Mouse (Mus musculus) heart, adult 8-10 months (tissue): ENCODE results near the gene Kcnd2. TPM values are rescaled to one million over a fixed set of nuclear protein-coding genes. Genes with fewer than 3 reads are reported as not detected.

Experiments used
- DNase-seq: peaks from one replicate; pipeline ENCODE4 v3.0.0; 2022; ENCODE audit warnings: low spot score
- total RNA-seq, 4 experiments: library from RNA; stranded (reverse); gene quantifications; 2 replicates each; pipeline ENCODE4 v1.2.4; 2022

Gene Kcnd2
- total RNA-seq, 4 experiments from 2014 or later: 13.6 to 16.7 (median 14.6) TPM

DNA sequence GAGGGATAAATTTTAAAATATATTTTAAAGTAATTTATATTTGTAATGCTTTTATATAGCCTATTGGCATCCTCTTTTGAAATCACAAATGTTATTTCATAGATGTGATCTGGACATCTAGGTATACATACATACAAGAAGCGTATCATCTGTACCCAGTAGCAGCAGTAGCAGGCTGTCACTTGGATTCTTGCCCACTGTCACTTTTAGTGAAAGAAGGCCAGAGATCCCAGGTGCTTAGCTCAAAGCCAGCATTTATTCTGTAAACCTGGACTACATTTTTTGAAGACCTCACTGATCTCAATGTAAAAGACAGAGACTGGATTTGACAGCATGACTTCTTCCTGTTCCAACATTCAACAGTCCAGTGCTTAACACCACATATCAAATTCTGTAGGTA lies 471.1 kb downstream of the Kcnd2 start:
- no peak for DNase-seq

DNA sequence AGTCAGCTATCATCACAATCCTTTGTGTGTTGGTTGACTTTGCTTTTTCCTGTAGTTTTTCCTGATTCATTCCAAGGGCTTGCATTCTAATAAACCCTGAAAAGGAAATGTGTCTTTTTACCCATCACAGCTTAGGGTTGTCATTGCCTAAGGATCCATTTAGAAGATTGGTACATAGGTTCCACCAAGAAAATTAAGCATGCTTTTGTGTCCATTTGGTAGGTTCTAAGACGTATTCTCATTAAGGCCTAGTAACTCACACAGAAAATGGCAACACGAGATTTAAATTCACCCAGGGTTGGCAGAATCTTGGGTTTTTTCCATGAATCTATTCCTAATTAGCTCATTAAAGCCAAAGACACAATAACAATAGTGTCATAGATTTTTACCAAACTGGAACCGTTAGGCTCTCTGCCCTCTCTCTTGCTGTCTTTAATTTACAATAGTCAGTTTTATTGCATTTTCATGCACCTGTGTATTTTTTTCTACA lies 477.6 kb downstream of the Kcnd2 start:
- DNase-seq: no peak

DNA sequence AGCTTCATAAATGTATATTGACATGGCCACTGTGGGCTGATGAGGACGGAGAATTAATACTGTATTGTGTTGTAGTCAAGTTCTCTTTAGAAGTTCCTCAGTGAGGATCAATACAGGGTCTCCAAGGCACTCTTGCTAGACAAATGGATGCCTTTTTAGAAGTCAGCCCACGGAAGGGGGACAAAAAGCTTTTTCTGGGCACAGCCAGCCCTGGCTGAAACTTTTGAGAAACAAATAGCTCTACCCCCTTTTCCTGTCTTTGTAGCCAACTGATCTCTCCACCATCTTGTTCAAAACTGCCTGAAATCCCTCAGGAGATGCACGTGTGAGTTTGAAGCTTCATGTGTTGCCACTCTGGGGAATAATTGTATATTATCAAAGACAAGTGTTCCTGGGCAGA lies 482.3 kb downstream of the Kcnd2 start:
- DNase-seq: no peak

DNA sequence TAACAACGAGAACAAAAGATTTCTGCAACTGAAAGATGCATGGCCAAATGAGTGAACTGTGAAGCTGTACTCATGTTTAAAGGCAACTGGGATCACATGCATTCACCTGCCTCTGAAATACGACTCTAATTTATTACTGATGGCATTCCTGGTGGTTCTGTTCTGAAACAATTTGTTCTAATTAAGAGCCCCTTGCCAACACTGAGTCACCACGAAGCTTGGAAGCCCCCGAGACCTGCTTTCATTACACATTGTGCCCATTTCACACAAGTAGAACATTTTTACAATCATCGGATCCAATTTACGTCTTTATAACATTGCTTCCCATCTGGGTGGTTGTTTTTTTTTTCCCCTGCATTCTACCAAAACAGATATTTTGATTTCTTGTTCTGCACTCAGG lies 485.8 kb downstream of the Kcnd2 start:
- DNase-seq: no peak

DNA sequence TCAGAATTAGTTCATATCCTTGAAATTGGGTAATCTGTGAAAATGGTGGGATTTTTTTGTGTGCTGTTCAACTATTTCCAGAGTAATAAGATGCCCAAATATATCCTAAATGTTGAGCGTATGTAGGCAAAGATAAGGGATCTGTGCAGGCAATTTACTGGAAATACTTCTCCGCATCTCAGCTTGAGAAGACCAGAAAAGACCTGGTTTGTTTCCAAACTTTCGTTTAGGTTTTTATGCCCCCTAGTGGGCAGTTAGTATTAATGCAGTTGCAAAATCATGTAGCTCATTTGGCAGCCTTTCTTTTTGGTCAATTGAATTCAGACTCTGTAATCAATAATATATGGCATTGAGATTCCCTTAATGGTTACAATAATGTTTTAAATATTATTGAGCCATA lies 493.9 kb downstream of the Kcnd2 start:
- peak; percentile 10 for DNase-seq

DNA sequence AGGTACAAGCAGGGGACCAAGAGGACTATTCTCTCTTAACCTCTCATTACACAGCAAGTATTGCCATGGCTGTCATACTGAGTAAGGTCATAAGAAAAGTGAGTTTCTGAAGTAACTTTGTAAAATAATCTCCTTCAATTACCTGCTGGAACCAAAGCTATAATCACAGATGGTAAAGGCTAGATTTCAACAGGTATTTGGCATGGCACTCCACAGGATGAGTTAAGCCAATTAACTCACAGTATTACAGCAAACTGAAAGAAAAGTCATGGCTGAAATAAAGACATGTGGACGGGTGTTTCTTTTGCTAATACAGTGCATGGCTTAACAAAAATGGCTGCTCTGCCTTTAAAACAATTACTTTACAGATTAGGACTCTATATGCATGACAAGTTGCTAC lies 503.8 kb downstream of the Kcnd2 start:
- no peak for DNase-seq

DNA sequence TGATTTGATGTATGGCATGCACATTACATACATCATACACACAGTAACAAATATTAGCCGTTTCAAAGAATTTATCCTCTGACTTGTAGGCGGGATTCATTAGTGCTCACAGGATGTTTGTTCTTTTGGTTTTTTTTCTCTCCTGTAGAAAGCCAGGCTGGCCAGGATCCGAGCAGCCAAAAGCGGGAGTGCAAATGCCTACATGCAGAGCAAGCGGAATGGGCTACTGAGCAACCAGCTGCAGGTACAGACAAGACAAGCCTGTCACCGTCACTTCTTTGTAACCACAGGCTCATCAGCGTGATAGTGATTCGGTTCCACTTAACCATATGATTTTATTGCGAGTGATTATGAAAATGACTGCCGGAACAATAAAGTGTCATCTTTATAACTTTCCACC lies 506.9 kb downstream of the Kcnd2 start:
- no peak for DNase-seq

DNA sequence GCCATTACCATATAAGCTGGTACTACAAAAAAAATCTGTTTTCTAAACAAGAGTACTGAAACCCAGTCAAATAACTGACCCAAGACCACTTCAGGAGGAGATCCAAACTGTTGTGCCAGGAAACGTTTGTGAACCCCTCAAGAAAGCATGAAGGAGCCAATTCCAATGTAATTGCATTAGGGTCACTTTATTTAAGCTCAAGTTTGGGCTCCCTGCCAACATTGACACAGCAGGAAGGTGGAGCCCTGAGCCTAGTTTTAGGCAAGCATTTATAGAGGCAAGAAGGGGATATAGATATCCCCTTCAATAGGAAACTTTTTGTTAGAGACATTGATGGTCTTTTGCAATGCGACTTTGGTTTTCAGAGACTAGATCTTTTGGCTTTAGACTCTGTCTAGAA lies 525.3 kb downstream of the Kcnd2 start:
- no peak for DNase-seq

DNA sequence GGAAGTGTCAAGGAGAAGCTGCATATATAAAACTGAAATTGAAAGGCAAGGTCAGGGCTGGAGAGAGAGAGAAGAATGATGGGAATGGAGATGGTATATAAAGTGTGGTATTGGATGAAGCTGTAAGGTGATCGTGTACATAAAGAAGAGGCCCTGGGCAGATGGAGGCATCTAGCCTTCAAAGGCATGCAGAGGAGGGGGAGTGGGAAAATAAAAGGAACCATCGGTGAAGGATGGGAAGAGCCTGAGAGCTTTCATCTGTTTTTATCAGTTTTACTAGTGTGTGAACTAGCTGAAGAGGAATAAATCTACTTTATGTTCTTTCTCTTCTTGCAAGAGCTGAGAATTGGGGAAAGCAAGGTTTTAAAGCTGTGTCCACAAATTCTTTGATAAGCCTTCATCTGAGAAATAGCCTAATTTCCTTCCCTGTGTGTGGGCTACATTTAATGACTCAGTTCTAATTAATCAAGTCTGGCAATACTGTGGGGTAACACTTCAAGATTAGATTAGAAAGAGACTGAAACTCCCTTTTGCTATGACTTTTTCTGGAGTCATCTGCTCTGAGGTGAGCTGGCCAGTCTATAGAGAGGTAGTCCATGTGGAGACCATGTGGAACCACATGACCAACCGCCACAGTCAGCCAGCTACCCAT lies 529.4 kb downstream of the Kcnd2 start:
- no peak for DNase-seq

DNA sequence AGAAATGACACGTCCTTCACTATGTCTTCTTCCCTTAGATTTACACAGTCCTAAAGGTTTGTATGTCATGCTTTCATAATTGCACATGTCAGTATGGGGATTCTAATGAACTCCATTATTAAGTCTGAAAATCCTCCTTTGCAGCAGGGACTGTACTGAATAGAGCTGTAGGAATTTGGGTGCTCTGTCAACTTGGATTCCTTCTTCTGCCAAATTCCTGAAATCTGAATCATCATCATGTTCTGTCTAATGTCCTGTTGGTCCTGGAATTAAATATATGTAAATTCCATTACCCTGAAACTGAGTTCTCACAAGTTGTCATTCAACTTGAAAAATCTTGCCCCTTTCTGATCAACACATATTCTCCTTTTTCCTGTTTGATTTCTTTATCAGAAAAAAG lies 532.2 kb downstream of the Kcnd2 start:
- no peak for DNase-seq

DNA sequence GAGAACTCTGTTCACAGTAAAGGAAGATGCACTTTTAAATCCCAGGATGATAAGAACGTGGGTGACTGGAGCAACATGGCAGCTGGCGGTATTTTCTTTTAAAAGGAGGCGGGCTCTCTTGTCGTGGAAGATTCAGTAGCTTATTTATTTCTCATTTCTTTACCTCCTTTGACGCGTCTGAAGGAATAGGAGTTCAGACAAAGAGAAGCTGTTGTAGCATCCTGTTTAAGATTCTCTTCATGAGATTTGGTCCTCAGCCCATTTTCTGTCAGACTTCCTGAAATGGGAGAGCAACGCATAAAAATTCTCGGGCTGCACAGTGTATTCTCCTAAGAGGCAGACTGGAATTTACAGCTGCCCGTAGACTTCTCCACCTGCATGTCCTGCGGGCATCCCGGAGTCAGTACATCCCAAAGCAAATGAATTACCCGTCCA lies 552.5 kb downstream of the Kcnd2 start:
- no peak for DNase-seq

DNA sequence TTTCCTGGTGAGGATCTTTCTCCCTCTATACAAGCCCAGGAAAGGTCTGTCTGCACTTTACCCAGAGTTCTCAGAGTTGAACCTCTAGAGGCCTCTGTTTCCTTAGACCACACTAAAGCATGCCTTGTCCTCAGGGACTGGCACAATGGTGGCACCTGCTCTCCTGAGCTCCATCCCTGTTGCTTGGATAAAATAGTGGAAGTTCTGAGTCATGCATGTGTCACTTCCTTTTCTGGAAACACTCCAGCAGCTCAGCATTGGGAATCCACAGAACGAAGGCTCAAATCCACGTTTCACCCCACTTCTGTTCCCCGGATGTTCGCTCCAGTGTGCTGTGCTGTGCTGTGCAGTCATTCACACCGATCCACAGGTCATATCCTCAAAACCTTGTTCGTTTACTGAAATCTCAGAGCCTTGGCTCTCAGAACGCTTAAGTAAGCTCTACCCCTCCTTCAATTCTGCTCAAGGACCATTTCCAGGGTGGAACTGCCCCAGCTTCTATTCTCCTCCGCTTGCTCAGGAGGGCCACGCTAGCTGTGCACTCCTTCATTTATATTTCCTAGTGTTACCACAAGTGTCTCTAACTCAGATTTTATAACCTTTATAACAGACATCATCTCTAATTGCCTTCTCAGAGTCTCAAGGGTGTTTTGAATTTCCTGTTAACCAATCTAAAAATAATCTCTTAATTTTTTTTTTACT lies 553.6 kb downstream of the Kcnd2 start:
- DNase-seq: peak; percentile 65

DNA sequence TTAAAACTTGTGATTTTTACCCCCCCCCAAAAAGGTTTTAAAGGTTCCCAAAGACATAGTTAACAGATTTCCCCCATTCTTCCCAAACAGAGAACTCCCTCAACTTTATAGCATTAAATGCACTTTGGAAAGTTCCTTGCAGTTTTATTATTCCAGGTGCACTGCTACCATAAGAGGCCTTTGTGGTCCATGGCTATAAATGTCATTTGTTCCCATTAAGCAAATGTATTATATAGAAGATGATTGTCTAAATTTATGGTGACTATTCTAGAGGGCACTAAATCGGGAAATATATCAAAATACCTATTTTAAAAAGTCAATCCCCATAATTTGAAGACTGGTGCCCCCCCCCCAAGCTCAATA lies 554.1 kb downstream of the Kcnd2 start:
- no peak for DNase-seq

DNA sequence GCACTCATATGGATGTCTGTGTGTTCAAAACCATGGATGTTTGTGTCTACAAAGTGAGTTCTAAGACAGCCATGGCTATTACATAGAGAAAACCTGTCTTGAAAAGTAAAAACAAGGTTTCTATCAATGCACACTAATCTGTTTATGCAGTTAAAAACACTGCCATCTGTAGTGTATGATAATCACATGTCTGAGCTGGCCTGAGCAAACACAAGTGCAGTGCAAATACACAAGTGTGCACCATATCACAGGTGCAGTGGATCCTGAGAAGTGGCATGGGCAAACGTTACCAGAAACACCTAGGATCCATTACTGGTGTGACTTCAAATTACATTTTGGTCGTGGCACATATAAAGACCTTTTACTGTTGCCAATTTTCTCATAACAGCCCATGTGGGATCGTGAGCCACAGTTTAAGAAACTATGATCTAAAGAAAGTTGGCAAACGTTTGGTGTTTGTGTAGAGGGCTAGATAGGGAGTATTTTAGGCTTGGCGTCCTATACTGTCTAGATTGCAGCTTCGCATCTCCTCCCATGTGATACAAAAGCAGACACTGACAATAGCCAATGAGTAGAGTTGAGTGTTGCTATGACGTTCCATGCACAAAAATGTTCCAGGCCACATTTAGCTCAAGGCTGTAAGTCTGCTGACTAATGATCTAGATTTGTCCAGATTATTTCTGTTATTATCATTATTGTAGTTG lies 559.1 kb downstream of the Kcnd2 start:
- no peak for DNase-seq
